Mouse (Mus musculus): ENCODE measurements around the gene Draxin.

Draxin gene

DNA sequence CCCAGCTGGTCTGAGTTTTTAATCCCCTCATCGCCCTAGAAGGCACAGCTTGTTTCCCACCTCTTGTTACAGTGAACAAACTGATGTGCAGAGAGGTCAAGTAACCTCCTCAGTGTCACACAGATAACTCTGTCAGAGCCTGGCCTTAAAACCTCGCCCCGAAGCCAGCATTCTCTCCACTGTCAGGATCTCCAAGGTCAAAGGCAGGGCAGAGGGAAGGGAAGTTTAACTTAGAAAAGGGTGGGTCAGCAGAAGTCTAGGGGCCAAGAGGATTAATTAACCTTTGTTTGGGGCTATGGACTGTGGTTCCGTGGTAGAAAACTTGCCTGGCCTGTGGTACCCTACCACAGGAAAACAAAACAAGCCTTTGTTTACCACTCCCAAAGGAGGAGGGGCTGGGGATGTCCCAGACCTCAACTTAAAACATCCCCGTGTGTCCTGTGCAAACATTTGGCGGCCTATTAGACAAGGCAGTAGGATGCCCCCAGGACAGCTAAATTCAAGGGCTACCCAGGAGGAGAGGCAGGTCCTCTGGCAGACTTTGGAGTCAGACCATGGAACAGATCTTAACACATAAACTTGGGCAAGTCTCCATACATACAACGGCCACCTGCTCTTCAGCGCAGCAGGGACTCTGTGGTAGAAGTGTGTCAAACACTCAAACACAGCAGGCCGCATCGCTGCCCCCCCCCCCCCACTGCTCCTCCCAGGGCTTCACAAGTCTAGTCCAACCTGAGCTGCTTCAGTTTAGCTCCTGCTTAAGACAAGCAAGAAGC lies 45.2 kb downstream of the Draxin start:
- CTCF ChIA-PET = no interaction called here

DNA sequence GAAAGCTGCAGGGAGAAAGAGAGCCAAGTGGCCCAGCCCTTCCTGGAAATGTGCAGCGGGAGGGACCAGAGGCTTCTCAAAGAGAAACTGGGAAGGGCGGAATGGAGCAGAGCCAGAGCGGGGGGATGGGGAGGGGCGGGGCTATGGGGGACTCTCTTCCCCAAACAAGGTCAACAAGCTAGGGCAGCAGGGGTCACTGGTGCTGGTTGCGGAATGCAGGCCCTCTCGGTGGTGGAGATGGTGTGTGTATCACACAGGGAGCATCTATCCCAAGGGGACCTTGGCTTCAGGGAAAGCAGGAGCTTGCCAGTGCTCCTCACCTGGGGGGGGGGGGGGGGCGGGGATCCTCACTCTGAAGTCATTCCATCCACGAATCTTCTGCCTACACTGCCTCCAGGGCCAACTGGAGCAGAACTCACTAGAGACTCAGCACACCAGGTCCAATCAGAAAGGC lies 46.2 kb downstream of the Draxin start:
- CTCF ChIA-PET = no interaction called here

DNA sequence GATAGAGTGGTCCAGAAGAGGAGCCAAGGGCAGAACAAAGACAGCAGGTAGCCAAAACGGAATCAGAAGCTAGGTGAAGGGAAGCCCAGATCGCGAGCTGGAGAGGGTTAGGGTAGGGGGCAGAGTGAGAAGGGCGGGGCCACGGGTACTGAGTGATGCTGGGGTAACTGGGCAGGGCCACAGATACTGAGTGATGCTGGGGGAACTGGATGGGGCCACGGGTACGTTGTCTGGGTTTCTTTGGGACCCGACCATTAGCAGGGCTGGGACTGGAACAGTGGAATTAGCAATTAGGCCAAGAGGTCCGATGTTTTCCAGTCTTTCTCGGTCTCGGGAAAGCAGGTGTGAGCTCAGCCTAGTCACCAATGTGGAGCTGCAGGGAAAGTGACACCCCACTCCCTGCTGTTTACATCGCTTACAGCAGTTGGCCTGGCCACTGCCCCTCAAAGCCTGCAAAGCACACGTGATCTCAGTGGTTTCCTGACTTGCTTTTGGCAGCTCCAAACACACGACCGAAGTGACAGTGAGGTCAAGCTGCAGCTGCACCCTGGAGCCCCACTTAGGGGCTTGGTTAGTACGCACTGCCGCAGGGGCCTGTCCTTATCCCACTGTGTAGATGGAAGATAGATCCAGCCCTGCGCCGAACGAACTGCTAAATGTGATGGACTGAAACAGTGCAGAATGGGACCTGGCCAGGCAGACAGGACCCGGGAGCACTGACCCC lies 47.2 kb downstream of the Draxin start:
- CTCF ChIA-PET = no interaction called here

DNA sequence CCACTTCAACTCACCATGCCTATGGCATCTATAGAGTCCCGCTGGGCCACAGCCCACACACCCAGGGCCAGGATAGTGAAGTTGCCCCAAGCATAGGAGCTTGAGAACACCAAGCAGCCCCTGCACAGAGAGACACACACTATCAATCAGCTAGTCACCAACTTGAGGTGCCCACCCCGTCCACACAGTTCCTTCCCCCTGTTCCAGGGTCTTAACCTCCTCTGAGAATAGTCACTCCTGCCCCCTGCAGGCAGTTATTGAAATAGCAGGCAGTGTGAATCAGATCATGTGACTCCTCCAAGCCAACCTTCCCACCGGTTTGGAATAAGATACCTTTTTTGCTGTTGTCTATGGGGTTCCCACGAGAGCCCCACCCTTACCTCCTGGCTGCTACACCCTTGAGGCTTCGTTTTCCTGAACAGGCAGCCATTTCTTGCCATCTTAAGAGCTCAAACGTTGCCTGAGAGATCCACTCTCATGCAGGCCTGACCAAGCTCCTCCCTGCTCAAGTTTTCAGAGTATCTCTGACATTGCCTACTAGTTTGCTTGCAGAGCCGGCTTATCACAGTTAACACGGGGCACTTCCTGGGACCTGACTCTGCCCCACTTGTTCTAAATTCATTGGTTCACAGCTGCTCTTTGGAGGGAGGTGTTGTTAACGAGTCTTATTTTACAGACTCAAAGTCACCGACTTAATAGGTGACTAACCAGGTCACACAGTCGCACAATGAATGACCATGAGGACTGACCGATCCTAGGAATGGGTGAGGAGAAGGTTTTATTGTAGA lies 48.0 kb downstream of the Draxin start:
- CTCF ChIA-PET = no interaction called here

DNA sequence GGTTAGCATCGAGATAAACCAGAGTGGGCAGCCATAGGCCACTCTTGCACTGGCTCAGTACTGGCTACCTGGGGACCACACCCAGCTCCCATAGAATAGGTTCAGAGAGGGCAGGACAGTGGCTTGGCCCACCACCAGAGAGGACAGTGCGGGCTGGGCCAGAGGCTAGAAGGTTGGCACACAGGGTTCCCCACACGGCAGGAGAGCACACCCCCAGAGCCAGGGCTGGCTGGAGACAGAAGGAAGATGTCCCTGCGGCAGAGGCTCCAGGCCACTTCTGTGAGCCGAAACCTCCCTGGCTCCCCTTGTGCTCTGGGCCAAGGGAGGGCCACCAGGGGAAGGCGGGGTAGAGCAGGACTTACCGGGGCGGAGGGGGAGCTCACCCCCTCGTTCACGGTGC lies 49.3 kb downstream of the Draxin start:
- CTCF ChIA-PET = interaction anchor here (0.7 kb wide), 1 partner anchor 162 kb away, joined by 3 read pairs; no protein-coding TSS in a partner anchor

DNA sequence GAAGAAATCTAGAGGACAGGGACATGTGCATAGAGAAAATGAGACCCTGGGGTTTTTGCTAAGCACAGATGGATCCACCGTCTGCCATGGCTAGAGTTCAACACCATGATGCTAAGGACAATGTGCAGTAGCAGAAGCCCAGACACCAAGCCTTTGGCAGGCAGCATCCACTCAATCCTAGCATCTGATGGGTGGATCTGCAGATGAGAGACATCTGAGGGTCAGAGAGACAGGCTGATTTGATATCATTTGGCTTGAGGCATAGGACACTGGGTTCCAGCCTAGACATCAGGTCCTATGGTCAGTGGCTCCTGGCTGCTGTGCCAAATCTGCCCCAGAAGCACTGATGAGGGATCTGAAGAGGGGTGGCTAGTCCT lies 49.9 kb downstream of the Draxin start:
- CTCF ChIA-PET = no interaction called here

DNA sequence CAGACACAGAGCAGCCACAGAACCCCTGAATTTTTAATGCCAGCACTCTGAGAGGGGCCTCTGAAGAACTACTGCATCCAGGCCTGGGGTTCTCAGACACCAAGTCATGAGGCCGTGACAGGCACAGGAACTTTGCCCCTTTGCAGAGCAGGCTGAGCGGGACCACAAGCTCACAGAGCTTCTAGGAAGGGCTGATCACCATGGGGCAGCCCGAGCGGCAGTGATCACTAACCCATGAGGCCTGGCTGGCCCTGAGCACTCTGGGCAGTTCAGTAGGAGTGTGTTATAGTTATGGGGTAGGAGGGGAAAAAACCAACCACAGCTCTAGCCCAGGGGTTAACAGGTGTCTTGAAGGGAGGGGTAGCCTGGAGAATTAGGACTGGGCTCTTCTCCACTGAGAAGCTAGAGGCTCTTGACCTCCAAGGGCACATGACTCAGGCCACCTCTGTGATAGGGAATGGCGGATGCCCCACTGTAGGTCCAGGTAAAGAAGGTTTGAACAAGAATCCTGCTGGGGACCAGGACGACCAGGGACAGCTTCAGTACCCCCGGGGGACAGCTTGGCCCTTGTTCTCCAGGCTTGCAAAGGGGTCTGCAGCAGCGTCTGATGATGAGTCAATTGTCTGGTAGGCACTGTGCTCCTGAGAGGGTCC lies 50.4 kb downstream of the Draxin start:
- CTCF ChIA-PET = no interaction called here

DNA sequence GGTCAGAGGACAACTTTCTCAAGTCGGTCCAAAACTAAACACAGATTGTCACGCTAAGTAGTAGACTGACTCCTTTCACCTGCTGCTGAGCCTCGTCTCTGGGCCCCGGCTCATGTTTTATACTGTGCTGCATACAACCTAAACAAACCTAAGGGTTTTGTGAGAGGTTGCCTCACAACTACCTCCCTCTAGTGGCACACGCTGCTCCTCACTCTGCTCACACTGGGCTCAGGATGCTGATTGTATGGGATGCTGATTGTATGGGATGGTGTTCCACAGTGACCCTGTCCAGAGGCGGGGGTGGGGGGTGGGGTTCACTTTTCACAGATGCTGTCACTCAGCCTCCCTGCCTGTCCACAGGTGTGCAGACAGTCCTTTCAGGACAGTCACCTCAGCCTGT lies 51.3 kb downstream of the Draxin start:
- CTCF ChIA-PET = no interaction called here

DNA sequence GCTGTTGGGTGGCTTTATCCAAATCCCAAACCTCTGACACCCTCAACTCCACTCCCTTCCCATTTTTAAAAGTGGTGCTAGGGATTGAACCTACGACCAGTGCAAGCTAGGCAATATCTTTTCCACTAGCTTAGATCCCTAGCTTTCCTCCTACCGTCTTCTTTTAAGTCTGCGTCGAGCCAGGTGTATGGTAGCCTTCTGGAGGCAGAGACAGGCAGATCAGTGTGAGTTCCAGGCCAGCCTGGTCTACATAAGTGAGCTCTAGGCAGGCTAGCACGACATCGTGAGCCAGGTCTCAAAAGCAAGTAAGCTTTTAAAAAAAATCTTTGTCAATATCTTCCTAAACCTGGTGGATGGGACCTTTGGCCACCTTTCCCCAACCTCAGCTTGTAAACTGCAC lies 54.6 kb downstream of the Draxin start:
- CTCF ChIA-PET = no interaction called here

DNA sequence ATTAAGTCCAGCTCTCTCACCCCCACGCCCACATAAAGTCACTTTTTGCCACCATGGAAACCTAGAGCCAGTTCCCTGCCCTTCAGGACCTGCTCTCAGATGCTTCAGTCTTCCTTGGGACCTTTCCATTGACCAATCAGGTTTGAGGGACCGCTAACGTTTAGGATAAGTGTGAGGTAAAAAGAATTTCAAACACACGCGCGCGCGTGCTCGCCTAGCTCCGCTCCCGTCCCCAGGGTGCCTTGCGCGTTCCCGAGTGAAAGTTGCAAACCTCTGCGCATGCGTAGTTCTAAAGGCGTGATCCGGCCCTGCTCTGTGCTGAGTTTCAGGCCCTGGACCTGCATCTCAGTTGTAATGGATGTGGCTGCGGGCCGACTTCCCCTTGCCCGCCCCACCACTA lies 55.2 kb downstream of the Draxin start:
- CTCF ChIA-PET = no interaction called here

DNA sequence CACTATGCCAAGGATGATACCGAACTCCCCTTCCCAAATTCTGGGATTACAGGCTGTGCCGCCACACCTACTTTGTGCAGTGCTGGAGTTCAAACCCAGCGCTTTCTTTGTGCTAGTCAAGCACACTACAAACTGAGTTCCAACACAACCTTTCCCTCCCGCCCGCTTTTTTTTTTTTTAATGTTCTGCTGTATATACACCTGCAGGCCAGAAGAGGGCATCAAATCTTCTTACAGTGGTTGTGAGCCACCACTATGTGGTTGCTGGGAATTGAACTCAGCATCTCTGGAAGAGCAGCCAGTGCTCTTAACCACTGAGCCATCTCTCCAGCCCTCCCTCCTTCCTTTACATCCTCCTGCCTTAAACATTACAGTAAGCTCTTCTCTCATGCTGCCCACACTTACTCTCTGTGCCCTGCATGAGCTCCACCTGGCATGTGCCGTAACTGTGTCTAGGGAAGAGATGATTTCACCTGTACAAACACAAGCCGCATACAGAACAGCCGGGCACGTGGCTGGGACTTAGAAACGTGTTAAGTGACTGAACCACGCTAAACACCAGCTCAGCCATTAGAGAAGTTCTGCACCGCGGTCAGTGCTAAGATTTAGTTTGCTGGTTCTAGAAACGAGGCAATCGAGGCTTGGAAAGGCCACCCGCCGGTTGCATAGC lies 55.8 kb downstream of the Draxin start:
- CTCF ChIA-PET = no interaction called here

DNA sequence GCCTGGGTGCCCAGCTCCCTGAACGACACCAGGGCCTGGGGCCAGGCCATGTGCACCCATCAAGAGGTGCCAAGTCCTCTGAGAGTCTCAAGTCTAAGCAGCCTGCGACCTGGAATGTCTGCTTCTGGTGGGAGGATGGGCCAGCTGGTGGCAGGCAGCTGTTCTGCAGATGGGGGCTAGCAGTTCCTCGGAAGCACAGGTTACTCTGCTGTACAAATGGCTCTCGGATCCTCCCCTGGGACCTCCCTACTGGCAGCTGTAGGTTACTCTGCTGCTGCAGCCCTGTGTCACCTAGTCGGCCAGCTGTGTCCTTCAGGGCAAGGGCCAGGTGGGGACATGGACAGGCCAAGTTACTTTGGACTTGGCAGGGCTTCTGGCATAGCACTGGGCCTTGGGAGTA lies 59.0 kb downstream of the Draxin start:
- CTCF ChIA-PET = interaction anchor here (0.5 to 0.6 kb wide), 2 partner anchors 27 to 33 kb away, joined by 3 to 4 read pairs; no protein-coding TSS in a partner anchor

DNA sequence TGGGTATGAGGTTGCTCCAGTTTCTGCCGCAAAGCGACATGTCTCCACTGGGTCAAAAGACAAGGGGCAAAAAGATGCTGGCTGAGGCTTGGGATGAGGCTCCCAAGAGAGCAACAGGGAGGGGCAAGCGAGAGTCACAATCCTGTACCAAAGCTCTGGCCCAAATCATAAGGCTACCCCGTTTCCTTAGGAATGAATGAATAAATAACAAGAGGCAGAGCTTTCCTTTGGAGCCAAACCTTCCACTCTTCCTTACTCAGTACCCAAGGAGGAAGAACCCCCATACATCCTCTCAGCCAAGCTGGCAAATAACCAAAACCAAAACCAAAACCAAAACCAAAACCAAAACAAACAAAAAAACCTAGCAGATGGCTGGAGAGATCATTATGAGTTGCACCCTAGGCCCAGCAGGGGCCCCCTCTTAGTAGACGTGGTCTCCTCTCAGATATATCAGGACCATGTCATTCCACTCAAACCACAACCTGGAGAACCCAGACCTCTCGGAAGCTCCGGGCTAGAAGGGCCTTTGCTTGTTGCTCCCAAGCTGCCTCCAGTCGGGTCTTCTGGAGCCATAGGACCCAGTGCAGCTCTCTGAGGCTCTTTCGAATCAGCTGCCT lies 60.8 kb downstream of the Draxin start:
- CTCF ChIA-PET = interaction anchor here (0.6 kb wide), 1 partner anchor 190 kb away, joined by 3 read pairs; no protein-coding TSS in a partner anchor

DNA sequence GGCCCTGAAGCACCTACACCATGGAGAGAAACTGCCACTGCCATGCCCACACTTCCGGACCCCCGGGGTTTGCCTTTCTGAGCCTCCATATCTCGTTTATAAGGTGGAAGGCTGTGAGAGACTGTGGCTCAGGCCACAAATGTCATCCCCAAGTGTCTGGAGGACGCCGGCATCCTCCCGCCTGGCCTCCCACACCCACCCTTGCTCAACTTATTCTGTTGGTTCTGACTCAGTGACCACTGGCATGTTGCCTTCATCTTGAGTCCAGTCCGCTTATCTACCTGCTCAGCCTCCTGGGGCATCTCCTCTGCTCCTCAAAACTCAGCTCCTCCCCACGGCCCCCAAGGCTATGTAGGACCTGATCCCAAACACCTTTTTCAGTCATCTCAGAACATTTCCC lies 63.2 kb downstream of the Draxin start:
- CTCF ChIA-PET = no interaction called here

DNA sequence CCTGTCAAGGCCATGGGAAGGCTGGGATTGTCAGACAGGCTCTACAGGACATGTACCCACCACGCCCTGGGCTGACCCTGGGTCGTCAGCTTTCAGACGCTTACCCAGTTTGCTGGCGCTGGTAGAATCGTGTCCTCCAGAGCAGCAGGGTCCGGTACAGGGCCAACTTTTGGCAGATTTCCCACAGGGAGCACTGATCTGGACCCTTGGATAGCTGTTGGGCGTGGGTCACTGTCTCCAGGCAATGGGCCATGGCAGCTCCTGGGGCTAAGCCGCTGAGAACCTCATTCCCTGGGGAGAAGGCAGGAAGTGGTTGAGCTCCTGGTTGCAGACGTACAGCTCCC lies 64.1 kb downstream of the Draxin start:
- CTCF ChIA-PET = interaction anchor here (0.7 kb wide), 1 partner anchor 1588 kb away, joined by 3 read pairs; no protein-coding TSS in a partner anchor

DNA sequence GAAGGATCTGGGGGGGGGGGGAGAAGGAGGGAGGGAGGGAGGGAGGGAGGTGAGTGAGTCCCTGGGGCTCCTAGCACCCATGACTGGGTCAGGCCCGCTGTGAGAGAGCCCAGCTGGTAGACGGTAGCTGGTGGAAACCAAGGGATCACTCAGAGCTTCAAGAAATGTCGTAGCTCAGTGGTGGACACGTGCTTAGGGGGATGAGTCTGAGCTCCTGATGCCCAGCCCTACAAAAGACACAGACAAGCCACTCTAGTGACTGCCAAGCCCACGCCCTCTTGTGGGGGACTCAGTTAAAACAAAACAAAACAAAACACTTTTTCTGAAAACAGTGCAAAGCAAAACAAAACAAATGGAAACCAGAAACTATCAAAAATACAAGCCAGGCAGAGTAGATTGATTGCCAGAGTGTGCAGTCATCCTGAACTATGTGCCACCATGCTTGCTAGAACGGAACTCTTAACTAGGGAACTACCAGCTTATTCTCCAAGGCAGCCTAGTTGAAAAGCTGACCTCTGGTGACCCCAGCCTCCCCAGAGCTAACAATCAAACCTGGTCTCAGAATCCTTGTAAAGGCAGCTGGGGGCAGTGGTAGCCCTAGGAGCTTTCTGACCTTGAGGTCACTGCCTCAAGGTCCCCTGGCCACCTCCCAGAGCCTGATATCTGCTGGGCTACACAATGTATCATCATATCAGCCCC lies 64.6 kb downstream of the Draxin start:
- CTCF ChIA-PET = interaction anchor here (0.7 kb wide), 1 partner anchor 1588 kb away, joined by 3 read pairs; no protein-coding TSS in a partner anchor

DNA sequence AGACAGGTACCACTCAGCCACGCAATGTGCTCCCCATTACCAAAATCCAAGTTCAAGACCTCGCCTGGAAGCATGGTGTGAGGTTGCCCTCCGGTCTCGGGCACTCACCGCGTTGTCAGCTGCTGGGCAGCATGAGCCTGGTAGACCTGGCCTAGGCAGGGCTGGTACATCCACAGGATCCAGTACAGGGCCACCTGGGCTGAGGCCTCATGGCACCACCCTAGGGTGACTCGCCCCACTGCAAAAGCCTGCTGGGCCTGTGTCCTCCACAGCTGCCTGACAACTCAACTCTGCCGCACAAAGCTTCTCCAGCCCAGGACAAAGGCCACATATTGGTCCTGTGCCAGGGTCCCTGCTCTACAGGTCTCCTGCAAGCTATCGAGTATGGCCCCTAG lies 69.4 kb downstream of the Draxin start:
- CTCF ChIA-PET = no interaction called here

DNA sequence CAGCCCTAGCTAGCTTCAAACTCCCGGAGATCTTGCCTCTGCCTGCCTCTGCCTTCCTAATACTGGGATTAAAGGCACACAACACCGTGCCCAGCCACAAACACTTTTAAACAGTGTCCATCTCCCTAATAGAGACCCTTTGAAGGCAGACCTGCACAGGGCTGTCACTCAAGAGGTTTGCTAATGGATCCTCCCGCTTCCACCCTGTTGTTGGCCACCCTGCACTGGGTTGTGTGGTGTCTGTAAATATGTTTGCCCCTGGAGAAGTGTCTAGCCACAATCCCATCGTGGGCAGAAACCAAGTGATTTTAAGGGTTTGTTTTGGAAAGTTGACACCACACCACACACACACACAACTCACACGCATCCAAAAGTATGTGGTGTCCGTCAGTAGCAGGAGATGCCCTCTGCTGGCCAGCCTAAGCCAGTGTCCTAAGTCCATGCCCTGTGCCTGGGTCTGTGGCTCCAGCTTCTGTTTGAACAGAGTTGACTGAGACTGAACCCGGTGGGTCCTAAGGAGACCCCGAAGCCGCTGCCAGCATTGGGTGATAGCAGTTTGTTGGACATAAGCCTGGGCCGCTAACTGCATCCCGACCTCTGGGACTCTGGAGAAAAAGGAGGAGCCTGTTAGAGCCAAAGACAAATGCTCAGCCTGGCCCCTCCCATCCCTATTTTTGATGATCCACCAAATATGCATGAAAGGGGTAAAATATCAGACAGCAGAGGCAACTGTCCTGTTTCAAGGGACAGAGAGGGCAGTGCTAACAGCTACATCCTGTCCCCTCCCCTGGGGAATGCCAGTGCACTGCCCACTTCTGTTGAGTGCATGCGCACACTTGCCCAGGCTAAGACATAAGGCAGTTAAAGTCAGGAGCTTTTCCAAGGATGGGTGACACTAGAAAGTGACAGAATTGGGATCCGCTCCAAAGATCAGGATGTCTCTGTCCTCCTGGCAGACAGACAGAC lies 70.1 kb downstream of the Draxin start:
- CTCF ChIA-PET = no interaction called here

DNA sequence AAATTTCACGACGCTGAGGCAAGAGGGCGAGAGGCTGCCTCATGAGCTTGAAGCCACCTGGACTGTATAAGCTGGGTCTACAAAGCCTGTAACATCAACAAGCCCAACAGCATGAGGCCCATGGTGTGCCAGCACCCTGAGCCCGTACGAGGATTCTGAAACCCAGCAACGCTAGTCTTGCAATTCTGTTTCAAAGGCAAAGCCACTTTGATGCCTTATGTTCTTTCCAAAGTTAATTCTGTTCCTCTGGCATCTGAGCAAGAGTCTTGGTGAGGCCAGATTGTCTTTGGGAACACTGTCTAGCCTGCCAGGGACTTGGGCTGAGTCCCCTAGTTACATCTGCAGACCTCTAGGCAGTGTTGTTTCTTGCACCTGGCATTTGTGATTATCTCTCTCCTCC lies 71.5 kb downstream of the Draxin start:
- CTCF ChIA-PET = no interaction called here

Data from spleen, embryonic (tissue).